Mouse (Mus musculus) B cell, adult 67 days (primary cell): Measurements from ENCODE around the gene Vmn1r128. TPM values are rescaled to one million over a fixed set of nuclear protein-coding genes. Genes with fewer than 3 reads are reported as not detected.

Experiments
- total RNA-seq, 2 experiments: library from RNA; stranded (reverse); gene quantifications; 4 replicates each; pipeline ENCODE4 v1.2.4; 2023

Gene Vmn1r128
- not detected for total RNA-seq

DNA sequence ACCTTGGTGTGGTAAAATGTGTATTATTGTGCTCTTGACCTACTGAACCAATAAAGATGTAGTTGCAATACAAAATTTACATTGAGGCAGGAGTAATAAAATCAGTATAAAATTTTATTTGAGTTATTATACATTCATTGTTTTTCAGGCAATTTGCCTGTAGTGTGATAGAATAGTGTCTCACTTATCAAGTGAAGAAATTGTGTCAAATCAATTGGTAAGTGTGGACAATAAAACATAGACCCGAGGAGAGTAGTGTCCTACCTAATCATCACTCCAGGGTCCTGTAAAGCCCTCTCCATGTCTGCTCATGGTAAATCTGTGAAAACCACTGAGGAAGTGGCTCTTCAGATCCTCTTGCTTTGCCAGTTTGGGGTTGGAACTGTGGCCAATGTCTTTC is at the start of gene Vmn1r128:
Gene Vmn1r128, plus strand, starts transcription at position 301 of the 400 bp plus-strand sequence.

GRCm38 (mm10) chr7:21301367-21301766 is 47.8 kb upstream of the Vmn1r128 start, which contains the start of gene Vmn1r126:
Vmn1r126 (minus strand) TSS chr7:21301467.

DNA sequence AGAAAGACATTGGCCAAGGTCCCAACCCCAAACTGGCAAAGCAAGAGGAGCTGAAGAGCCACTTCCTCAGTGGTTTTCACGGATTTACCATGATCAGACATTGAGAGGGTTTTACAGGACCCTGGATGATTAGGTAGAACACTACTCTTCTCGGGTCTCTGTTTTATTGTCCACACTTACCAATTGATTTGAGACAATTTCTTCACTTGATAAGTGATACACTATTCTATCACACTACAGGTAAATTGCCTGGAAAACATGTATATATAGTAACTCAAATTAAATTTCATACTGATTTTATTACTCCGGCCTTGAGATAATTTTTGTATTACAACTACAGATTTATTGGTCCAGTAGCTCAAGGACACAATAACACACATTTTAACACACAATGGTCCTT is 29.4 kb upstream of the Vmn1r128 start, which contains the start of gene Vmn1r127:
Gene Vmn1r127, minus strand, starts transcription at position 101 of the 400 bp plus-strand sequence.

GRCm38 (mm10) chr7:21361191-21361590 is 12.0 kb downstream of the Vmn1r128 start, which contains the start of gene Vmn1r129:
Vmn1r129 (minus strand) TSS chr7:21361291.

Other genes with a start within 250 kb of the Vmn1r128 start
- gene Vmn1r122, start 215.2 kb upstream of the Vmn1r128 start, total RNA-seq = not detected
- not detected for gene Vmn1r123, start 187.2 kb upstream of the Vmn1r128 start, total RNA-seq
- gene Gm5157, start 158.9 kb upstream of the Vmn1r128 start, total RNA-seq = not detected
- not detected for gene Vmn1r124, start 88.8 kb upstream of the Vmn1r128 start, total RNA-seq
- gene Vmn1r125, start 77.2 kb upstream of the Vmn1r128 start, total RNA-seq = not detected
- not detected for gene Vmn1r126, start 47.9 kb upstream of the Vmn1r128 start, total RNA-seq
- not detected for gene Vmn1r127, start 29.5 kb upstream of the Vmn1r128 start, total RNA-seq
- gene Vmn1r129, start 11.9 kb downstream of the Vmn1r128 start, total RNA-seq = not detected
- gene Gm6882, start 83.4 kb downstream of the Vmn1r128 start, total RNA-seq = not detected
- not detected for gene Vmn1r130, start 162.4 kb downstream of the Vmn1r128 start, total RNA-seq
- not detected for gene Vmn1r131, start 196.7 kb downstream of the Vmn1r128 start, total RNA-seq